ENCODE assay signal across 18 mouse cellular contexts in genomic region chr13:45385521-45385920, GRCm38 (mm10).
"Had no signal": no experiment of that assay in that cellular context is flagged by ENCODE, and none has a peak within 500 bp of the region (broad histone marks: within the 10 kb centered on the region; RNA-seq: fewer than 3 reads in every experiment).

No protein-coding gene starts in this region.

- H3K9me3 ChIP-seq: midbrain, embryonic 10.5 days; midbrain, embryonic 13.5 days; neural tube, embryonic 13.5 days; stomach, embryonic 15.5 days had no signal

- H3K4me3 ChIP-seq: layer of hippocampus, adult 2 months; megakaryocyte, embryonic 14.5 days; midbrain, embryonic 10.5 days; midbrain, embryonic 13.5 days; myocyte; neural tube, embryonic 13.5 days; stomach, embryonic 15.5 days had no signal

- H3K4me1 ChIP-seq: stomach, embryonic 15.5 days had no signal

- H3K36me3 ChIP-seq: midbrain, embryonic 10.5 days; midbrain, embryonic 13.5 days; neural tube, embryonic 13.5 days; stomach, embryonic 15.5 days had no signal

- DNase-seq: kidney, adult 2 months; kidney, postnatal 25 days; layer of hippocampus, adult 9-11 months; lung, embryonic 14.5 days; lung, postnatal 36 days; right cerebral cortex, postnatal 4 days; thymus, postnatal 25 days had no signal

- H3K27ac ChIP-seq: kidney, postnatal 0 days; midbrain, embryonic 10.5 days; midbrain, embryonic 13.5 days; neural tube, embryonic 13.5 days; stomach, embryonic 15.5 days had no signal

- H3K4me2 ChIP-seq: lung, embryonic 14.5 days; midbrain, embryonic 13.5 days; neural tube, embryonic 13.5 days; stomach, embryonic 15.5 days had no signal

- H3K27me3 ChIP-seq: megakaryocyte, embryonic 14.5 days; stomach, embryonic 15.5 days had no signal

- ATAC-seq: intestine, embryonic 16.5 days; lung, postnatal 0 days; midbrain, embryonic 13.5 days; midbrain, embryonic 16.5 days had no signal

- H3K9ac ChIP-seq: lung, embryonic 14.5 days; midbrain, embryonic 13.5 days; neural tube, embryonic 13.5 days; stomach, embryonic 15.5 days had no signal
